Mouse (Mus musculus) thymus, adult 2 months (tissue): ENCODE data around the gene Aldh1l1. TPM values are rescaled to one million over a fixed set of nuclear protein-coding genes. Genes with fewer than 3 reads are reported as not detected.

Experiments
- DNase-seq: peaks from one replicate; pipeline ENCODE4 v3.0.0; 2021
- H3K27ac ChIP-seq: fragments of 200-500 bp; 2 replicates; pipeline ENCODE4 v1.5.1; 2012; ENCODE audit warnings: low read length, control low read depth; ENCODE audit not compliant: control insufficient read depth, insufficient read depth
- H3K27me3 ChIP-seq: fragments of 200-500 bp; 2 replicates; pipeline ENCODE4 v1.6.1; 2012; ENCODE audit warnings: mild to moderate bottlenecking, low read length, moderate library complexity, mixed read lengths; ENCODE audit not compliant: control insufficient read depth, insufficient read depth
- H3K36me3 ChIP-seq: fragments of 200-500 bp; 2 replicates; pipeline ENCODE4 v1.6.1; 2012; ENCODE audit warnings: mild to moderate bottlenecking, low read length, moderate library complexity; ENCODE audit not compliant: control insufficient read depth, insufficient read depth
- H3K4me1 ChIP-seq: fragments of 200-500 bp; replicated peaks from 2 replicates; pipeline ENCODE4 v1.6.1; 2012; ENCODE audit warnings: low read length; ENCODE audit not compliant: control insufficient read depth, insufficient read depth
- H3K4me3 ChIP-seq: fragments of 200-500 bp; 2 replicates; pipeline ENCODE4 v1.5.1; 2012; ENCODE audit warnings: mild to moderate bottlenecking, low read length, control low read depth, moderate library complexity; ENCODE audit not compliant: control insufficient read depth, insufficient read depth
- CTCF ChIP-seq: fragments of 200-500 bp; IDR thresholded peaks from 2 replicates; pipeline ENCODE4 v1.5.1; 2012; ENCODE audit warnings: mild to moderate bottlenecking, control low read depth, low read length, moderate library complexity, borderline replicate concordance; ENCODE audit not compliant: control insufficient read depth, poor library complexity, insufficient read depth; ENCODE audit errors: extremely low read depth
- POLR2A ChIP-seq: fragments of 200-500 bp; IDR thresholded peaks from 2 replicates; pipeline ENCODE4 v1.6.1; 2012; ENCODE audit warnings: mild to moderate bottlenecking, low read length, control low read depth, moderate library complexity; ENCODE audit not compliant: control insufficient read depth, poor library complexity, insufficient read depth; ENCODE audit errors: extremely low read depth
- WGBS: fragments of 180-500 bp; shearing (Covaris S2); methylation state at CpG from one replicate; pipeline ENCODE4 v1.1.7; 2018; 5-methylcytosine and 5-hydroxymethylcytosine counted together
- polyA plus RNA-seq: library from polyadenylated mRNA; depleted of rRNA; stranded (reverse); fragments of >200 nt; gene quantifications from 2 replicates; pipeline ENCODE4 v1.2.3, GENCODE M21; 2012

The Aldh1l1 gene
- polyA plus RNA-seq, 1 experiment, result 14.8 TPM

DNA sequence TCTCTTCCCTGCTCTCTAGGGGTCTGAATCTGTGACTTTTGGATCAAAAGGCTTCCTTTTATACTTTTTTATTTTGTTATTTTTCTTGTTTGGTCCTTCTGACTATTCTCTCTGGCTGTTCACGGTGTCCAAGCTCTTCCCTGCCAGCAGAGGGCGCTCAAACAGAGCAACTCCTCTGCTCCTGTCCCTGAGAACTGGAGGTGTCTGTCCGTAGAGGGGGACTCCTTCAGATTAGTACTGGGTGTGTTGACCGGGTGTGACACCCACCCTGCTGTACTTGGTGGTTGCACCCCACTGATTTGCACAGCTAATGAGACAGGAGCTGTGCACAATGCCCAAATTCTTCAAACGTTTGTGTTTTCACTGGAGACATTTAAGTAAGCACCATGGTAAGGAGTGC is 121.0 kb downstream of the Aldh1l1 start:
- H3K4me1 ChIP-seq, result peaks cover 17% of the 10 kb centered on the region
- no peak overlapping the region for H3K4me3 ChIP-seq
- peak; percentile 65 for DNase-seq
- TF ChIP-seq POLR2A (no peak), CTCF (peak; percentile 80; the same call in 1 of the 2 replicates)
- H3K27me3 ChIP-seq, result no peaks in the 10 kb centered on the region
- no peaks in the 10 kb centered on the region for H3K36me3 ChIP-seq
- WGBS, result 17% methylated on average over 5 of the region's 5 CpGs
- no peak overlapping the region for H3K27ac ChIP-seq

DNA sequence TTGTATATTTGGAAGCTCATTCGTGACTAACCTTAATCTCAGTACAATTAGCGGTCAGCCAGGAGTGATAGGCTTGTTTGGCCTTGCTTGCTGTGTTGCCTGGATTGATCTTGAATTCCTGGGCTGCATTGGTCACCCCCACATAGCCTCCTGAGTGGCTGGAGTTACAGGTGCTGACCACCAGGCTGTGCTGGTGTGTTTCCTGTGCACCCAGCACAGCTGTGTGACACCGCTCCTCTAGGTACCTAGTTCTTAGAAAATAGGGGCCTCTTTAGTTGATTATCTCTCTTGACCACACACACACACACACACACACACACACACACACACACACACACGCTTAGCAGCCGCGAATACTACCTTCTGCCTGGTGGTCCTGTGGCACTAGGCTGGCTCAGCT is 122.0 kb downstream of the Aldh1l1 start:
- no peaks in the 10 kb centered on the region for H3K36me3 ChIP-seq
- no peak for DNase-seq
- 44% methylated on average over 6 of the region's 6 CpGs for WGBS
- TF ChIP-seq POLR2A, result no peak
- no peak for TF ChIP-seq CTCF
- H3K27ac ChIP-seq, result no peak overlapping the region
- H3K4me1 ChIP-seq, result peaks cover 15% of the 10 kb centered on the region
- H3K4me3 ChIP-seq, result no peak overlapping the region
- H3K27me3 ChIP-seq, result no peaks in the 10 kb centered on the region

DNA sequence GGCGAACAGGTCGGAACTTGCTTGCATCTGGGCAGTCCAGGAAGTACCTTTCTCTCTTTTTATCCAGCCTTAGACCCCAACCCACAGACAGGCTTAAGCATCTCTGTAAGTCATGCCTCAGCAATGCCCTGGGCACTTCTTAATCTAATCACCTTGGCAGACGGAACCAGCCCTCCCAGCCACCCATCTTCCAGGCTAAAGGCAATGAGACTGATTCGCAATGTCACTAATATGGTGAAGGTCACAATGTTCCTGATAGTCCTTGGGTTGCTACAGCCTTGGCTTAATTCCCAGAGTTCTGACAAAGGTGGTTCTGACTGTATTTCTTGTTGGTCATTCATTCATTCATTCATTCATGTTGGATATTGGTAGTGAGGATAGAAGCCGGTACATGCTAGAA is 124.0 kb downstream of the Aldh1l1 start:
- no peaks in the 10 kb centered on the region for H3K36me3 ChIP-seq
- H3K27me3 ChIP-seq, result no peaks in the 10 kb centered on the region
- no peak for DNase-seq
- no peak overlapping the region for H3K27ac ChIP-seq
- 94% methylated on average over 5 of the region's 5 CpGs for WGBS
- TF ChIP-seq POLR2A, result no peak
- no peak for TF ChIP-seq CTCF
- H3K4me3 ChIP-seq, result no peak overlapping the region
- H3K4me1 ChIP-seq, result peaks cover 12% of the 10 kb centered on the region

DNA sequence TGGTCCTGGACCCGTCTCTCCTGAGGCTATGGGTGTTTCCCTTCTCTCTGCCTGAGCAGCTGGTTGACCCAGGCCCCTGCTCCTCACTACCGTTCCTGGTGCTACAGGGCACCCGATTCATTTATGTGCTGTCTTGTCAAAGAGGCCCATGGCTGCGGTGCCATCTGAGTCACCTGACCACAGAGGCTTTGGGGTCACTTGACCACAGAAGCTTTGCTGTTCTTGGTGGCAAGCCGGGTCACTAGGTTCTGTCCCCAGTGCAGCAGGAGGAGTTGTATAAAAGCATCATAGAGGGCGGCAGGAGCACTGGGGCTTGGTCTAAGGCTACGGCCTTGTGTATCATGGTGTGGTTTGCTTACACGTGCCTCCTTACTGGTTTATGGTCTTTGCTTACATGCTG is 127.0 kb downstream of the Aldh1l1 start:
- H3K36me3 ChIP-seq, result no peaks in the 10 kb centered on the region
- 48% methylated on average over 8 of the region's 8 CpGs for WGBS
- DNase-seq, result no peak
- no peak for TF ChIP-seq POLR2A
- H3K27me3 ChIP-seq, result no peaks in the 10 kb centered on the region
- peaks cover 21% of the 10 kb centered on the region for H3K4me1 ChIP-seq
- no peak overlapping the region for H3K4me3 ChIP-seq
- no peak overlapping the region for H3K27ac ChIP-seq

DNA sequence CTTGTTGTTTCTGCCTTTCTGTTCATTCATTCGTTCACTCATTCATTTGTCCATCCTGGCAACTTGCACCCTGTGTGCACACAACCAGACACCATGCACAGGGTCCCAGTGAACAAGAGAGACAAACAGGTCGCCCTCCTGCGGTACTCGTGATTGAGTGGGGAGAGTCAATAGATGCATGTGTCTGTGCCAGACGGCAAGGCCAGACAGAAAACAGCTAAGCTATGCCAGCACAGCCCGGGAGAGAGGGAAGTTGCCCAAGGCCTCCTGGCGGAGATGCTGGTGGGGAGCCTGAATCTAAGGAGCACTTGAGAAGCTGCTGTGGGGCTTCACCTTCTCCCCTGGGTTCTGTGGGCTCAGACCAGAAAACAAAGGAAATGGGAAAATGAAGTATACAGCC is 129.1 kb downstream of the Aldh1l1 start:
- H3K4me1 ChIP-seq, result peaks cover 28% of the 10 kb centered on the region
- no peak for TF ChIP-seq CTCF
- no peak for TF ChIP-seq POLR2A
- WGBS, result 91% methylated on average over 7 of the region's 7 CpGs

DNA sequence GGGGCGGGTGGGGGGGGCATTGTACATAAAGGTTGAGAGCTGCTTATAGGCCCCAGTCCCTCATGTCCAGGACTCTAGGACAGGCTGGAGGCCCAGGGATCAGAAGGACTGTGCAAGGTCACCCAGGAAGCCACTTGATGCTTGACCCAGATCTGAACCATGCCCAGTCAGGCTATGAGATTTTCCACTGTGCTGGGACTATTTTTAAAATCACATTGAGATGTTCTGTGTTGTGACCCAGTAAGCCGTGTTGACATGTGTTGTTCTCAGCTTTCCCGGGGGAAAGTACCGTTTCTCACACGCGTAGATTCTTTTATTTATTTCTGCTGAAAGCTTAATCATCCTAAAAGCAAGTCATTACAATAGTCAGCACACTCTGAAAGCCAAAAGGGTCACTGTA is 129.8 kb downstream of the Aldh1l1 start:
- no peak for DNase-seq
- H3K27ac ChIP-seq, result no peak overlapping the region

More for the DNA sequence above, 129.1 kb downstream of the Aldh1l1 start:
- Histone ChIP-seq H3K27me3 (no peaks in the 10 kb centered on the region), H3K4me3 (no peak overlapping the region), H3K27ac (no peak overlapping the region), H3K36me3 (no peaks in the 10 kb centered on the region)
- no peak for DNase-seq

DNA sequence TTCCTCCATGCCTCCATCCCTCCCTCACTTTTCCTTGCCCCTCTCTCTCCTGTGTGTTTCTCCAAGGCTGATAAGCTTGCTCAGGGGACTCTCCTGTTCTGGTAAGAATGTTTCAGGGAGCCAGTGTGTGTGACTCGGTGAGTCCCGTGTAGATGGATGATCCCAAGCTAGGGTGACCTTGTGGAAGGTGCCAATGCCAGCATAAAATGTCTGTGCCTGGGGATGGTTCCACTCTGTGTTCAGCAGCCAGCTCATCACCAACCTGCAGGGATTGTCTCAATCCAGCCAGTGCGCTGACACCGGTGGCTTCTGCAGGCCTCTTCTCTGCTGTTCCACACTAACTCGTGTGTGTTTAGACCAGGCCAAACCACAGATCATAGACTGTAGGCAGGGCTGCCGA is 130.3 kb downstream of the Aldh1l1 start:
- Histone ChIP-seq H3K4me3 (no peak overlapping the region), H3K27ac (no peak overlapping the region), H3K27me3 (no peaks in the 10 kb centered on the region), H3K4me1 (peaks cover 28% of the 10 kb centered on the region), H3K36me3 (no peaks in the 10 kb centered on the region)
- WGBS, result 90% methylated on average over 6 of the region's 6 CpGs
- TF ChIP-seq CTCF, result no peak
- DNase-seq, result no peak

More for the DNA sequence above, 129.8 kb downstream of the Aldh1l1 start:
- TF ChIP-seq CTCF (no peak), POLR2A (no peak)
- H3K36me3 ChIP-seq, result no peaks in the 10 kb centered on the region
- WGBS, result 96% methylated on average over 6 of the region's 6 CpGs
- H3K27me3 ChIP-seq, result no peaks in the 10 kb centered on the region
- H3K4me1 ChIP-seq, result peaks cover 28% of the 10 kb centered on the region
- no peak overlapping the region for H3K4me3 ChIP-seq
